Mouse (Mus musculus) gastrocnemius, postnatal 36 days (tissue): ENCODE data around the gene Ppp1r2. TPM values are rescaled to one million over a fixed set of nuclear protein-coding genes. Genes with fewer than 3 reads are reported as not detected.
"Not testable (repeated sequence)": the region's sequence is repeated elsewhere in the genome, so short reads cannot be mapped to it uniquely, and the experiment has no call there.

Source experiments
- DNase-seq, 2 experiments: peaks; one replicate each; pipeline ENCODE4 v3.0.0; 2022
- intact Hi-C: fragments of 180-260 bp; cut with DNase I; formaldehyde crosslinking; loops from one replicate; pipeline ENCODE4 v1.15.1; 2025
- long read RNA-seq, 2 experiments: library from polyadenylated mRNA; stranded (forward); transcript quantifications; one replicate each; pipeline ENCODE4 v2.0.0; 2021
- total RNA-seq, 2 experiments: library from RNA; stranded (reverse); gene quantifications; 2 replicates each; pipeline ENCODE4 v1.2.3; 2021

Gene Ppp1r2
- 10 to 100 TPM; 68.7 to 77.1 TPM for total RNA-seq
- long read RNA-seq, experiment 1, full-length matches to known transcripts = 107 of 119 reads
- long read RNA-seq, experiment 1, partial matches to known transcripts = 1 of 119 reads
- long read RNA-seq, experiment 1, other reads (novel, unspliced or antisense) = 11 of 119 reads
- long read RNA-seq, experiment 2, full-length matches to known transcripts = 135 of 162 reads
- long read RNA-seq, experiment 2, partial matches to known transcripts = 21 of 162 reads
- long read RNA-seq, experiment 2, other reads (novel, unspliced or antisense) = 6 of 162 reads

DNA sequence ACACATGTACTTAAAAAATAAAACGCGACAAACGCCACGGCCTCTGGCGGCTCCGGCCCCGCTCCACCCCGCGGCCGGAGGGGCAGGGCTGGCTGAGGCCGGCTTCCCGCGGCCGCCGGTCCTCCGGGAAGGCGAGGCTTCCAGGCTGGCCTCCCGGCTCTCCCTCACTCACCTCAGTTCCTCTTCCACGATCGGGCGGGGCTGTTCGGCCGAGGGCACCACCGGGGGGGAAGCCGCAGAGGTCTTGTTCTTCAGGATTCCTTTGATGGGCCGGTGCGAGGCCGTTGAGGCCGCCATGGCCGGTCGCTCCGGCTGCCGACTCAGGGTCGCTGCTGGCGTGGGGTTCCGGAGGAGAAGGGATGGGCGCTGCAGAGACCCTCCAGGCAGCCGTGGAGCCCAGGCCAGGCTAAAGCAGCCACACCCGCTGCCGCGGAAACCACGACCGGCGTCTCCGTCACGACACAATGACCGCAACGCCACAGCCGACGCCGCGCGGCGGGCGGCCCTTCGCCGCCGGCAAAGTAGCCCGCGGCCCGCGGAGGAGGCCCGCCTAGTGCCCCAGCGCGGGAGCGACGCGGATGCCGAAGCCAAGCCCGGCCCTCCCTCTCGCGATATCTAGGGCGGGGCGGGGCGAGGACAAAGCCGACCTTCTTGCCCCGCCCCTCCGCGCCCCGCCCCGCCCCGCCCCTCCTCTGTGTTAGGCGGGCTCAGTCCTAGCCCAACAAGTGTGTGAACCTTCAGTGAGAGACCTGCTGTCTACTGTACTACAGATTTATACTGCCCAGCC lies at the start of gene Ppp1r2:
Ppp1r2 (minus strand) TSS at position 604 of the 787 bp plus-strand sequence.
- DNase-seq = peak; percentile 91 to 93
- intact Hi-C loops = loop anchor here (1.0 to 5.0 kb wide), 2 partner anchors 15 to 72 kb away; no protein-coding TSS in a partner anchor

DNA sequence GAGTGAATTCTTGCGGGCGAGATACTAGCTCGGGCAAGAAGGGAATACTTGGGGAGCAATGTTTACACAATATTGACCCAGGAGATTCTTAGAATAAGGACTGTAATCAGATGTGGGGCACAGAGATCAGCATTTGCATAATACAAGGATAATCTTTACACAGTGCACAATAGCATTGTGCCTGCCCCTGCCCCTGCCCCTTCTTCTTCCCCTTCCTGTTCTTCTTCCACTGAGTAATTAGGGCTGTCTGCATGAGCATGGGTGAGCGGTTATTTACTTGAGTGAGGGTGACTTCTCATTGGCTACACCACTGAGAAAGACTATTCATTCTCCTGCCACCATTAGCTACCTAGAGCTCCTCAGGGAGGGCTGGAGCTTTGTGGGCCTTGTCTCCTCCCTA lies 46.4 kb upstream of the Ppp1r2 start:
- DNase-seq = no peak
- intact Hi-C loops = no loop called here

DNA sequence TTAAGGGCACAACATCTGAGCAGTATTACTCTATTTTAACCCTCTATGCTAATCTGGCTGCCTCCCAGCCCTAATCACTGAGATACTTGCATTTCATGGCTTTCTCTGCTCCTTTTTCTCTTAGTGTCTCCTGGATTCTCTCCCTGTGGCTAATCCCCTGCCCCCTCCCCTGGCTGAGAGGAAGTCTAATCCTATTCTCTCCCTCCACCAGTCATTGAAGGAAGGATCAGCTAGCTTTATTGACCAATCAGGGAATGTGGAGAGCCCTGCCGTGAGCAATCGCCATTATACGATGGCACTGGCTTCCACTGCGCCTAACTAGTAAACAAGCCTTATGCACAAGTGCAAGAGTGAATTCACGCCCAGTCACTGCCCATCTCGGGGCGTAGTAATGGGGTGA lies 45.9 kb upstream of the Ppp1r2 start:
- intact Hi-C loops = no loop called here

DNA sequence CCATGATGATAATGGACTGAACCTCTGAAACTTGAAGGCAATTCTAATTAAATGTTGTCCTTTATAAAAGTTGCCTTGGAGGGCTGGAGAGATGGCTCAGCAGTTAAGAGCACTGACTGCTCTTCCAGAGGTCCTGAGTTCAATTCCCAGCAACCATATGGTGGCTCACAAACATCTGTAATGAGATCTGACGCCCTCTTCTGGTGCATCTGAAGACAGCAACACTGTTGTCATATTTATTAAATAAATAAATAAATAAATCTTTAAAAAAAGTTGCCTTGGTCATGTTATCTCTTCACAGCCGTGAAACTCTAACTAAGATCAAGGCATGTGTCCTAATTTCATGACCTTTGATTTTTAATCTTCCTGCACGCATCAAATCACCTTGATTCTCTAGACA lies 44.6 kb upstream of the Ppp1r2 start:
- DNase-seq, intact Hi-C loops: not testable (repeated sequence)

More for the DNA sequence above, 45.9 kb upstream of the Ppp1r2 start:
- DNase-seq = no peak

DNA sequence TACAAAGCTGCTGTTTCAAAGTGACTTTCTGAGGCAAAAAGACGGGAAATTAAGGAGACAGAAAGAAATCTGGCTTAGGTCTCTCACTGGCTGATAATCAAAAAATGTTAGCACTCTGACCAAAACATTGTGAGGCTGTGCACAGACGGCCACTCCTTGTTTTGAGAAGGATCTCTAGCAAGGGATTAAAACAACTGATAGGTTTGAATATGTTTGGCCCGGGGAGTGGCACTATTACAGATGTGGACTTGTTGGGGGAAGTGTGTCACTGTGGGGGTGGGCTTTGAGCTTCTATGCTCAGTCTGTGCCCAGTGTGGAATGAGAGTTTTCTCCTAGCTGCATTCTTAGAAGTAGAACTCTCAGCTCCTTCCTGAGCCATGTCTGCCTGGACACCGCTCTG lies 44.2 kb upstream of the Ppp1r2 start:
- no peak for DNase-seq
- intact Hi-C loops = no loop called here

DNA sequence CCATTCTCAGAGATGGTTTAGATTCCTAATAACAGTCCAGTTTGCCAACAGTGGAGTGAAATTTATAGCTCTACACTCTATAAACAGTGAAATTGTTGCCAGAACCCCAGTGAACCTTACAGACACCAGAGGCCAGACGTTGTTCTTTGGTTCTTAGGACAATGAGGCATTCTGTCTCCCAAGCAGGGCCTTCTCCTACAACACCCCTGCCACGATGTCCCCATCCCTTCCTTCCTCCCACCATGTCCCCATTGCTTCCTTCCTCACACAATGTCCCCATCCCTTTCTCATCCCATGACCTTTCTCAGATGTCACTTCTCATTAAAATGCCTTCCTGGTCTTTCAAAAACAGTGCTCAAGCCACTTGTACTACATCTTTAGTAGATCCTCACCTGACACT lies 43.3 kb upstream of the Ppp1r2 start:
- no peak for DNase-seq
- intact Hi-C loops = no loop called here

DNA sequence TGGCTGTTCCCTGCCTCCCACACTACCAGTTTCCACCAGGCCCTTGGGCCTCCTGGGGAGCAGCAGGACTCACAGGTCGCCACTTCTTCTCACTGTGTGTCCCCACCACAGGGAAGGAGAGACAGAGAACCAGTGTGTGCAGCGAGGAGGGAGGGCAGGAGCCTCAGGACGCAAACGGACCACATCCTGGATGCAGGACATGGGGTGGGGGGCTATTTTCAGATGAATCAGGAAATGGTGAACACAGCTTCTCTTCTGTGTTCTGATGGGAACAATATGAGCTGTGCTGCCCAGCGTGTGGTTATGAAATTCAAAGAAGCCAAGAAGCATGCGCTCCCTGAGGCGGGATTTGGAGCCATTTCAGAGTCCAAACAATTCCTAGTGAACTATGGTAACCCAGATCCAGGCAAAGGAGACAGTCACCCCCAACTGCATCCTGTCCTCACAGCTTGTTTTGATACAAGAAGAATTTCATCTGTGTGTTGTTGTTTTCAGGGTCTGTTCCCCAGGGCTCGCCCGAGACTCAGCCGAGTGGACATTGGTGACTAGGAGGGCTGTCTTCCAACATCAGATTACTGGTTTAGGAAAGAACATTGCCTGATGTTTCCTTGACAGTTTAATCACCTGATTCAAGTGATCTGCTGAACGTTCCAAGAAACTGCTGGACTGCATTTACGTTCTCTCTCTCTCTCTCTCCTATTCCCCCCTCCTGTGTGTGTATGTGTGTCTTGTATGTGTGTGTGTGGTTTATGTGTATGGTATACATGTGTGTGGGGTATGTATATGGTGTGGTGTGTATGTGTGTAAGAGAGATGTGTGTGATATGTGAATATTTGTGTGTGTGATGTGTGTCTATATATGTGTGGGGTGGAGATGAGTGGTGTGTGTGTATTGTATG lies 41.4 kb upstream of the Ppp1r2 start:
- intact Hi-C loops = not testable (repeated sequence)

DNA sequence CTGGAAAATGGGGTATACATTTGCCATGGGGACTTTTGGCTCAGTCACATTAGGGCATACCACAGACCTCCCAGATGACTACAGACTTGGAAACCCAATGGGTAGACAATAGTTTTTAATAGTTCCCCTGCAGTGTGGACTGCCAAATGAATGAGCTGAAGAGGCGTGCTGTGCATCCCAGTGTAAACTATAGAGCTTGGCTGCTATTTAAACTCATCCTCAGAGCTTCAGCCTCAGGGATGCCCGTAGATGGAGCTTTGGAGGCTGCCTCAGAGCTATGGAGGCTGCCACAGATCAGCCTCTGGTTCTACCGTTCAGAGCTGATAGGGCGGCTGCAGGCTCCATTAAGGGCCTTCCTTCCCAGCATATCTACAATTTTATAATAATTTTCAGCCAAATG lies 40.2 kb upstream of the Ppp1r2 start:
- DNase-seq = no peak
- intact Hi-C loops = no loop called here

More for the DNA sequence above, 41.4 kb upstream of the Ppp1r2 start:
- DNase-seq = peak; percentile 47 to 64

DNA sequence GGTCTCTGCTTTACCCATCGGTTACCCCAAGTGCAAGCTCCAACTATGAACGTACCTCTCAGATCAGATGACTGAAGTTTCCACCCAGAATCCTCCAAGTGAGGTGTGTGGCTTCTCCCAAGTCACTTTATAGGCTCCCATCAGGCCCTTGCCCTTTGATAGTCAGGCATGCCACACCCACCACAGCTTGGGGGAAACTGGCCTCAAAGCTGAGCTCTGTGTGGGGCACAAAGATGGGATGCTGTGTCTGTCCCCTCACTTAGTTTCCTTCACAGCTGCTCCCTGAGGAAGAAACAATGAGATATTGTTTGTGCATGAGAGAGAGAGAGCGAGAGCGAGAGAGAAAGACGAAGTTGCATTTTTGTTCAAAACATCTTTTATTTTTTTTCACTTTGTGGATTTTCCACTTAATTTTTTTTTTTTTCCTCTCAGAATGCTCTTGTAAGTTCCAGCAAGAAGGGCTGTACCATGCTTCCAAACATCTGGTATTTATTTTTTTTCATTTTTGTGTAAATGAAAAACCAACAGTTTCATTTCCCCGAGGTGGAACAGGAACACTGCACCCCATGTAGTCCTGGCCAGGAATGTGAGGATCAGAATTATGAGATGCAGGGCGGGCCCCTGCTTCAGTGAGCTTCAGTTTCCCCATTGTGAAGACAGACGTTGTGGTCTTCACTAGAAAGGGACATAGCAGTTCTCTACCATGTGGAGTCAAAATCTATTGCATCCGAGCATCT lies 39.6 kb upstream of the Ppp1r2 start, which contains the start of gene Apod:
Apod (minus strand) TSS at position 312 of the 737 bp plus-strand sequence.
- peak in 1 of 2 experiments; percentile 18 for DNase-seq
- intact Hi-C loops = no loop called here

DNA sequence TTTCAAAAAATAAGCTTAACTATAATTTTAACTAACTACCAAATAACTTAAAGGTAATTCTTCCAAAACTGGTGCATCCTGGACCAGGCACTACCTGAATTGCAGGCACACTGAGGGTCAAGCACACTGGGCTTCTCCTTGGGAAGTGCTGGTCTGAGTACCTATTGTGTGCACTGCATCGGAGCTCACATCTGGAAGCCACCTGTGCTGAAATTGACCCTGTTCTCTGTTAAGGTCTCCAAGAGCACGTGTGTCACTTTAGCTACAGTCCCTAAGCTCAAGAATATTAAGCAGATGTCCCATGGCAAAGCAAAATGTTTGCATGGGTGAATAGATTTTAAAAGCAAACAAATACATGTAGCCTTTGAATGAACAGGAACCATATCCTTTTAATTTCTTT lies 38.5 kb upstream of the Ppp1r2 start:
- DNase-seq = no peak

DNA sequence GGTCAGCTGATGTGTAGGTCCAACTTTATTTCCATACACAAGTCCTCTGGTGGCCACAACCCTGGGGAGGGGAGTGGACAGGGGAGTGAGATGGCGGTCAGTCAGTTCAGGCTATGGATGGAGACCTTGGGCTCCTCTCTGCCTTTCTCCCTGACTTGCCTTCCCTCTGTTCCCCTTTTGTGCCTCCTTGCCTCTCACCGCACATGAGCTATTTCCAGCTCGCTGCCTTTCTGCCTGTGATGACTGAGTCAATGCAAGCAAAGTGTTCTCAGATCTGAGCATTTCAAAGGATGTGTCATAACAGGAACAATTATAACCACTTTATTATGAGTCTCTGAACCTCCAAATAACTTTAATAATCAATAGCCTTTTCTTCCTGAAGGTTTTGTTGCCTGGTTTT lies 37.2 kb upstream of the Ppp1r2 start:
- intact Hi-C loops = no loop called here

More for the DNA sequence above, 38.5 kb upstream of the Ppp1r2 start:
- intact Hi-C loops = no loop called here

DNA sequence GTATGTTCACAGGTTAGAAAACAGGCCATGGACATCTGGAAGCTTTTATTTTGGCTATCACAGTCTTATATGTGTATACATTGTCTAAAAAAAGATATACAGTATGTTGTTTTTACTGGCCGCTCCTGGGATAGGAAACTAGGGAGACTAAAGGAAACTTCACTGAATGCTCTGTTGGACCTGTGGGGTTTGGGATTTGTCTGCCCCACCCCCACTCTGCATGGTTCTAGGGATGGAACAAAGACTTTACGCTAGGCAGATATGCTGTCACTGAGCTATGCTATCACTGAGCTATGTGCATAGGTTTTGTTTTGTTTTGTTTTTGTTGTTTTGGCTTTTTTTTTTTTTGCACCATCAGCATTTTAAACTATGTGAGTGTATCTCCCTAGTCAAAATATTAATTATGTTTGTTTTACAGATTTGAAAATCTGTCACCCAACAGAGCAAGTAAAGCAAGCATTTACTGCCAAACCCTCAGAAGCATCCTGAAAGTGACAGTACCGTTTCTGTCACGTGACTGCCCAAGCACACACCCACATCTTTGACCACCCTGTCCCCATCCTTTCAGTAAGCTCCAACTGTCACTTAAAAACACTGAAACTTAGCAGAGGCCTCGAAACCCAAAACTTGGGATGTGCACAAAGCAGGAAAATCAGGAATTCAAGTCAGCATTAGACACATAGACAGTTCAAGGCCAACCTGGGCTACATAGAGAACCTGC lies 30.3 kb upstream of the Ppp1r2 start:
- no peak for DNase-seq
- intact Hi-C loops = no loop called here

More for the DNA sequence above, 37.2 kb upstream of the Ppp1r2 start:
- no peak for DNase-seq

DNA sequence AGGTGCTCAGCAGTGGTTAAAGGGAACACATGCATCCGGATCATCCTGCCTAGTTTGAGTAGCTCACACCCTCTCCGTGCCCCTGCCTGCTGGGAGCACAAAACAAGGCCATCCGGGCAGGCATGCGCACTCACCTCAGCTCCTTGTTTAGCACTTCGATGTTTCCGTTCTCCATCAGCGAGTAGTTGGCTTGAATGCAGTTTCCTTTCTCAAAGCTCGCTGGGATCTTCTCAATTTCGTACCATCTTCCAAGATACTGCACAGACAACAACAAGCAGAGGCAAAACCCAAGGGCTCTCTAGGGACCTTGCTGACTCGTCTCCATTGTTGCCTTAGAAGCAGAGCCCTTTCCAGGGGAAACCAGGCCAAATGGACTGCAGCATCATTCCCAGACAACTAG lies 28.2 kb upstream of the Ppp1r2 start:
- DNase-seq = peak; percentile 54 to 77
- intact Hi-C loops = no loop called here

DNA sequence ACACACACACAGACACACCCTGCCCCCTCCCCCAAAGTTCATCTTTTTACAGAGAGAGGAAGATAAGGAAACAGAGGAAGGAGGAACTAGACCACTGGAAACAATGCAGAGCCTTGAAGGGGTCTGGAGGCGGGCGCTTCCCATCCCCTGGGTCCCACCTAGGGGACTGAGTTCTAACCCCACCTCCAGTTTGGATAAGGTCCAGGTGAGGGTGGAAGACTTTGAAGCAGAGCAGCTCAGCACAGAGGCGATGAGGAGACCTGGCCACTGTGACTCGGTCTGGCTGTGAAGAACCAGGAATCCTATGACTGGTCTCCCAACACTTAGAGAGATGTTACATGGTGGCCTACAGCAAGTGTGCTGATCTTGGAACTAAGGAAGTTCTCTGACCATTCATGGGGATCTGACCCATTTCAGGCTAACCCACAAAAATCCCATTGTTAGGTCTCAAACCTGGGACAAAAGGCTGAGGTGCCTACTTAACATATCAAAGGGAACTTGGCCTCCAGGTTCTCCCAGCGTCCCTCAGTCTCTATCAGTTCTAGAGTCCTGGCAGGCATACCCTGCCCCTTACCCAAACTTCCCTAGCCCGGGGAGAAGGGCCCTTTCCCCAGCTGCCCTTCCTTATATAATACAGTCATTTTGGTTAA lies 25.9 kb upstream of the Ppp1r2 start:
- intact Hi-C loops = no loop called here
- DNase-seq = no peak

DNA sequence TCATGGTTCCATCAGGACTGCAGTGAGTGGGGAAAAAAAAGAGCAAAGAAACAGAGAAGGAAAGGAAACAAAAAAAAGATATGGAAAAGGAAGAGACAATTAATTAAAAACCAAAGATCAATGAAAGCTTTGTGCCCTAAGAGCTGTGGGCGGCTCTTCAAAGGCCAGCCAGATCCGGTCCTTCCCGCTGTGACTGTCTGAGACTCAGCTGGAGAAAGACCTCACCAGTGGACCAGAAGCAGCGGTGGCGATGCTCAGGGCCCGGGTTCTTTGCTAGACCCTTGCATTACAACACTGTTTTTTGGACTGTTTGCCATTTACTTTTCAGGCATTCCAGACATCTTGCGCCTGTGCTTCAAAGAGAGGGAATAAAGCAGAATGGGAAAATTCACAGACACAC lies 25.4 kb upstream of the Ppp1r2 start:
- intact Hi-C loops = no loop called here
- DNase-seq = no peak

DNA sequence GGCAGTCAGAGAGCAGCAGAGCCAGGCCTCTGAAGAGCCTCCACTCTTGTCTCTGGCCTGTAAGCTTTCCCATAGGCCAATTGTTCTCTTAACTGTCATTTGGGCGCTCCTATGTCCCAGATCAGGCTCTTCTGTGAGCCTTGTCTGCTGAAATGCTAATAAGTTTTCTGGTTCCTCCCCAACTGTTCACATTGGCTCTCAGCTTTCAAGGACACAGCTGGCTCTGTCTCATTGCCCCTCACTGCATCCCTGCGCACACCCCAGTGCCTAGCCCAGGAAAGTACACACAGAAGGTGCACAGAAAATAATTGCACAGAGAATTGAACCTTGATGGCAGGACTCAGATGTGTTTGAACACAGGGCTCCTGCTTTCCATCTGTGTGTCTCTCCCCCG lies 24.9 kb upstream of the Ppp1r2 start:
- intact Hi-C loops = no loop called here
- no peak for DNase-seq

DNA sequence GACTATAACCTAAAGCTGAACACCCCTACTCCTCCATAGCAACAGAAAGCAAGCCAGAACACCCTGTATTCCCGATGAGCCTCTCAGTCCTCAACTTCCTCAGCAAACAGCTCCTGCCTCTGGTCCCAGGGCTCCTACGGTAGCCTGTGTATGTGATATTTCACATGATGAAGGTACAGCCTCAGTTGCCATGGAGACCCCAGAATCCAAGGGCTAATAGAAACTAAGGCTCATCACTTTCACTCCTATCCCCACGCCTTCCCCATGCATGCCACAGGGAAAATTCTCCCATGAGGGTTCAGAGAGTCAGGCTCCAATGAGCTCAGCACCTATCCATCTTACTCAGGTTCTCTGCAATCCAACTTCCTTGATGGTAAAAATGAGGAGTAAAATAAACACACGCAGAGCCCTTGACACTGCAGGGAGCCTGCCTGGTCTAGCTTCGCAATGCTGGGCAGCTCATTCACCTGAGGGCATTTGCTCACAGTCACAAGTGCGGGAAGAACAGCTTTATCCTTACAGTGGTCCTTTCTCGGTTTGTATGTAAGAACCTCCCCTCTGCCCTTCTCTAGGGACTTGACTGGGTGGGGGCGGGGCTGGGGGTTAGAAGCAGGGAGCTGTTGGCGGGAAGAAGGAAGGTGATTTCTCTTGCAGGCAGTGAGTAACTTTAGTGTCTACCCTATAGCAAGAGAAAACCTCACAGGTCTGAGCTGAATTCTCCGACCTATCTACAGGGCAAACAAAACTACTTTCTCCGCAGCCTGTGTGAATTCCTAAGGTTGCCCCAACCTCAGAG lies 24.3 kb upstream of the Ppp1r2 start:
- no peak for DNase-seq
- intact Hi-C loops = no loop called here

DNA sequence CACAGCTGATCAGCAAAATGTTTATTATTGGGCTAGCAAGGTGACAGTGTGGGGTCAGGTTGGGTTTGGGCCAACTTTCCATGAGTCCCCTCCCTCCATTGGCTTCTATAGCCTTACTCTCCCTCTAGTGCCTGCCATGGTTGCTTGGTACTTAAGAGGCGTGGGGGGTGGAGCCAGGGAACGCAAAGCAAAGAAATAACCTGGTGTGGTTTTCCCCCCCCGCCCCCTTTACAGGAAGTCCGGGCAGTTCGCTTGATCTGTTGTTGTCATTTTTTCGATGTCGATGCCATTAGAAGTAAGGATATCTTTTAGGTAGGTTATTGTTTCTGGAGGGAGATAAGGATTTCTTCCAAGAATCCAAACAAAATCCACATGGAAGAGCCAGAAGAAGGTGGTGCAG lies 22.0 kb upstream of the Ppp1r2 start:
- intact Hi-C loops = no loop called here

More for the DNA sequence above, 22.0 kb upstream of the Ppp1r2 start:
- no peak for DNase-seq
